Comparison of ENCODE assay signal across 13 mouse cellular contexts in genomic region chr12:12323084-12323483, GRCm38 (mm10).
DNase-seq lines count a peak whose midpoint lies in the region; ATAC-seq and TF ChIP-seq lines count a peak whose summit lies in the region.
"Had no signal": no experiment of that assay in that cellular context is flagged by ENCODE, and none has a peak within 500 bp of the region (broad histone marks: within the 10 kb centered on the region; RNA-seq: fewer than 3 reads in every experiment).

No protein-coding gene starts in this region.

- TF ChIP-seq CTCF in layer of hippocampus, adult 2 months (conservative IDR thresholded peaks at IDR 0.05), result no peak

- no peaks in the 10 kb centered on the region for H3K4me1 ChIP-seq in heart, embryonic 11.5 days (ENCODE audit: control insufficient read depth, insufficient read depth, low read length)
- no peaks in the 10 kb centered on the region for H3K4me1 ChIP-seq in neural tube, embryonic 14.5 days (ENCODE audit: control insufficient read depth, insufficient read depth, low read length)
- H3K4me1 ChIP-seq: liver, embryonic 15.5 days had no signal

- ATAC-seq in heart, embryonic 11.5 days (replicated peaks; ENCODE audit: insufficient number of reproducible peaks, low FRiP score, low TSS enrichment), result no peak
- peak; percentile 11; the same call in 1 of the 2 replicates for ATAC-seq in neural tube, embryonic 14.5 days (ENCODE audit: low read depth)

- H3K9me3 ChIP-seq in heart, embryonic 11.5 days (replicated peaks; ENCODE audit: control insufficient read depth, low read length), result no peaks in the 10 kb centered on the region
- no peaks in the 10 kb centered on the region for H3K9me3 ChIP-seq in neural tube, embryonic 14.5 days (ENCODE audit: control insufficient read depth, low read length)
- H3K9me3 ChIP-seq: heart, embryonic 12.5 days; hindbrain, embryonic 15.5 days; limb, embryonic 10.5 days; liver, embryonic 15.5 days; midbrain, embryonic 10.5 days had no signal

- H3K27ac ChIP-seq in heart, embryonic 11.5 days (ENCODE audit: low read depth, low read length), result no peak overlapping the region
- H3K27ac ChIP-seq in layer of hippocampus, adult 2 months, result peak overlapping the region; percentile 82
- no peak overlapping the region for H3K27ac ChIP-seq in neural tube, embryonic 14.5 days (ENCODE audit: low read depth, low read length)
- H3K27ac ChIP-seq: liver, embryonic 15.5 days had no signal

- H3K27me3 ChIP-seq in heart, embryonic 11.5 days (ENCODE audit: control insufficient read depth, insufficient read depth, low read length), result no peaks in the 10 kb centered on the region
- H3K27me3 ChIP-seq in neural tube, embryonic 14.5 days (ENCODE audit: control insufficient read depth, insufficient read depth, low read length), result no peaks in the 10 kb centered on the region
- H3K27me3 ChIP-seq: heart, embryonic 12.5 days; hindbrain, embryonic 15.5 days; liver, embryonic 15.5 days had no signal

- 81% methylated on average over 5 of the region's 5 CpGs for WGBS in heart, embryonic 11.5 days (ENCODE audit: insufficient replicate concordance)
- WGBS in neural tube, embryonic 14.5 days, result 79% methylated on average over 5 of the region's 5 CpGs

- H3K36me3 ChIP-seq in heart, embryonic 11.5 days (ENCODE audit: control insufficient read depth, insufficient read depth, low read length), result no peaks in the 10 kb centered on the region
- no peaks in the 10 kb centered on the region for H3K36me3 ChIP-seq in neural tube, embryonic 14.5 days (ENCODE audit: control insufficient read depth, insufficient read depth, low read length)
- H3K36me3 ChIP-seq: heart, embryonic 12.5 days; hindbrain, embryonic 15.5 days; limb, embryonic 10.5 days; liver, embryonic 15.5 days; midbrain, embryonic 10.5 days had no signal

- H3K4me3 ChIP-seq in heart, embryonic 11.5 days (ENCODE audit: low read depth, low read length), result no peak overlapping the region
- no peak overlapping the region for H3K4me3 ChIP-seq in layer of hippocampus, adult 2 months
- no peak overlapping the region for H3K4me3 ChIP-seq in neural tube, embryonic 14.5 days (ENCODE audit: low read depth, low read length)
- H3K4me3 ChIP-seq: myocyte had no signal

- H3K4me2 ChIP-seq in heart, embryonic 11.5 days, result no peak overlapping the region
- no peak overlapping the region for H3K4me2 ChIP-seq in neural tube, embryonic 14.5 days (ENCODE audit: low read depth, low read length)

- DNase-seq in heart, adult 11 months, result peak; percentile 68
- DNase-seq in layer of hippocampus, adult 2 months (ENCODE audit: low spot score in 2 of 2), result no peak
- no peak for DNase-seq in layer of hippocampus, adult 18-20 months (ENCODE audit: low spot score in 2 of 2)
- DNase-seq in neural tube, embryonic 10.5 days (ENCODE audit: extremely low spot score, low spot score), result no peak
- no peak for DNase-seq in right cerebral cortex, adult 2 months (ENCODE audit: low spot score in 2 of 2)

- no peak overlapping the region for H3K9ac ChIP-seq in heart, embryonic 11.5 days (ENCODE audit: low read depth, low read length)
- H3K9ac ChIP-seq in neural tube, embryonic 14.5 days (replicated peaks; ENCODE audit: low read depth, low read length), result no peak overlapping the region
- H3K9ac ChIP-seq: heart, embryonic 12.5 days; liver, embryonic 15.5 days had no signal
